Mouse (Mus musculus) urinary bladder, postnatal 4 days (tissue): ENCODE measurements around the gene Cpeb1.
"Not testable (repeated sequence)": the region's sequence is repeated elsewhere in the genome, so short reads cannot be mapped to it uniquely, and the experiment has no call there.

Source experiments
- DNase-seq, 2 experiments: peaks; one replicate each; pipeline ENCODE4 v3.0.0; 2021 to 2022; ENCODE audit warnings: low spot score in 2 of 2

Gene Cpeb1

GRCm38 (mm10) chr7:81455155-81455651, at the start of gene Cpeb1:
Cpeb1 (minus strand) TSS chr7:81455465.
- DNase-seq: peak; percentile 52 to 60

- DNase-seq: no peak
Measured at GRCm38 (mm10) chr7:81501050-81501449, 45.8 kb upstream of the Cpeb1 start.

- DNase-seq: no peak
Measured at GRCm38 (mm10) chr7:81498181-81498580, 42.9 kb upstream of the Cpeb1 start, which contains the start of gene BC048679. BC048679 (minus strand) TSS chr7:81498281.

GRCm38 (mm10) chr7:81497171-81497570, 41.9 kb upstream of the Cpeb1 start:
- DNase-seq: no peak

GRCm38 (mm10) chr7:81493331-81494021, 38.2 kb upstream of the Cpeb1 start, which contains the start of gene Ap3b2:
Ap3b2 (minus strand) TSS chr7:81493925.
- DNase-seq: peak; percentile 63 to 73

- DNase-seq: no peak
Measured at GRCm38 (mm10) chr7:81492628-81493027, 37.4 kb upstream of the Cpeb1 start.

GRCm38 (mm10) chr7:81489649-81490048, 34.4 kb upstream of the Cpeb1 start:
- DNase-seq: no peak

GRCm38 (mm10) chr7:81480800-81481199, 25.5 kb upstream of the Cpeb1 start:
- no peak for DNase-seq

- no peak for DNase-seq
Measured at GRCm38 (mm10) chr7:81479531-81480090, 24.3 kb upstream of the Cpeb1 start.

GRCm38 (mm10) chr7:81478261-81478660, 23.0 kb upstream of the Cpeb1 start:
- DNase-seq: not testable (repeated sequence)

- no peak for DNase-seq
Measured at GRCm38 (mm10) chr7:81476833-81477232, 21.6 kb upstream of the Cpeb1 start.

- DNase-seq: no peak
Measured at GRCm38 (mm10) chr7:81475221-81475620, 20.0 kb upstream of the Cpeb1 start.

GRCm38 (mm10) chr7:81464906-81465450, 9.7 kb upstream of the Cpeb1 start:
- no peak for DNase-seq

GRCm38 (mm10) chr7:81464116-81464515, 8.9 kb upstream of the Cpeb1 start:
- DNase-seq: no peak

GRCm38 (mm10) chr7:81462815-81463214, 7.5 kb upstream of the Cpeb1 start:
- DNase-seq: no peak

- peak in 1 of 2 experiments; percentile 61 for DNase-seq
Measured at GRCm38 (mm10) chr7:81454331-81455039, 780 bp downstream of the Cpeb1 start.

GRCm38 (mm10) chr7:81453443-81454274, 1.6 kb downstream of the Cpeb1 start:
- peak; percentile 23 to 59 for DNase-seq

GRCm38 (mm10) chr7:81452971-81453441, 2.3 kb downstream of the Cpeb1 start:
- DNase-seq: no peak

GRCm38 (mm10) chr7:81398957-81399356, 56.3 kb downstream of the Cpeb1 start:
- DNase-seq: no peak

- no peak for DNase-seq
Measured at GRCm38 (mm10) chr7:81379363-81379762, 75.9 kb downstream of the Cpeb1 start.

GRCm38 (mm10) chr7:81372337-81372920, 82.8 kb downstream of the Cpeb1 start:
- DNase-seq: no peak
